Mouse (Mus musculus): ENCODE data around the gene Phactr2.

Phactr2 gene

DNA sequence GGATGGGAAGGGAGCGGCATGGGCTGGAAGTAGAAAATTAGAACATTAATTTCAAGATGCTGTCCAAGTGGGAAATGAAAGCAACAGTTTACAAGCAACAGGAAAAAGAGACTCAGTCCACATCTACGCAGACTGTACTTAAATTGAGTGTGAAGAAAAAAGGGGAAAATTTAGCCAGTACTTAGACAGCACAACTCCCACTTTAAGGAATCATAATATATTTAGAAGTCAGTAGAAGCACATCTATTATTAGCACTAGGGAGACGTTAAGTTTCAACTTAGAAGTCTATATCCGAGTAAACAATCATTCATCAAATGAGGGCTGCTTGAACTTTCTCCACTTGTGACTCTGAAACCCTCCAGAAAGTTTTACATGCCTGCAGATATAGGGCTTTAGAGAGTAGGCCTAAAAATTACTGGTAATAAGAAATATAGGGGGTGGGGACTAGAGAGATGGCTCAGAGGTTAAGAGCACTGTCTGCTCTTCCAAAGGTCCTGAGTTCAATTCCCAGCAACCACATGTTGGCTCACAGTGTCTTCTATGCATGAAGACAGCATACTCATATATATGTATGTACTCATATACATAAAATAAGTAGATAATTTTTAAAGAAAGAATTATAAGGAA, 142.7 kb downstream of the Phactr2 start:
- no peak for DNase-seq (ENCODE audit: low spot score in 2 of 2)

DNA sequence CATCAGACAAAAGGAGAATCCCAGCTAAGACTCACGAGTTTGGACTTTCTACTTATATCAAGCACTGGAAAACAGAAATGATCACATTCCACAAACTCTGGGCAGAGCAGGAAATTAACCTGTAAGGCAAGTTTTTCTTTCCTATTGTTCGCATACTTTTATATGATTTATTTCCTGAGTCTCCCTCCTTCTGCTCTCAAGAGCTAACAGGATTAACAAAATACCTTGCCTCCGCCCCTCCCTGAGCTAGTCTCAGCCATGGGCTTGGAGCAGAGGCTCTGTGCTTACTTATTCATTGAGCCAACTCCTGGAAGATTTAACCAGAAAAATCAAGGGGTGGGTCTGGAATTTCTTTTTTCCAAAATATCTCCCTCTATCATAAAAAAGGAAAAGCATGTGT, 145.6 kb downstream of the Phactr2 start:
- DNase-seq (ENCODE audit: low spot score in 2 of 2): no peak

DNA sequence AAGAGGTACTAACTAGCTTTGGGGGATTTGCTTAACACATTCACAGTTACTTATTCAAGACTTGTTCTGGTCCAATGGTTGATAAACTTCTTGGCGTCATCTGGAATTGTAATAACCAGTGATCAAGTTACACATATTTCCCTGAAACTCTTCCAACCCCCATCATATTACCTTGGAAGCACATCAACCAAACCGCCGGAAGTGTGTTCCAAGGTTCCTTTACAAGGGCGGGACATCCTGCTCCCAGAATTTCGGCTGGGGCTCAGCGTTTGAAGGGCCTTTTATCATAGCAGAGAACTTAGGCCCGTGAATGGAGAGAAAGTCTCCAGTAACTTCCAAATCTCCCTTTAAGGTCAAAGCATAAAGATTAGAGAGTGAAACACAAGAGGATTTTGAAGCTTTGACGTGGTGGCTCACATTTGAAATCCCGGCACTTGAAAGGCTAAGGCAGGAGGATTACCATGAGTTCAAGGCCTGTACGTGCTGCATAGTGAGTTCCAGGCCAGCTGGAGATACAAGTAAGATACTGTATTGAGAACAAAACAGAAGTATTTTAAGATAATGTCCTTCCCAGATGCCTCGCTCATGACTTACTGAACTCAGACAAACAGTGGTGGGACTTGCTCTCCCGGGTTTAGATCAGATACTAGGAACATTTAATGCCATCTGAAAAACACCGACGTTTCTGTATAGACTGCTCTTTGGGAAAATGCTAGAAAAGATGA, 147.9 kb downstream of the Phactr2 start:
- DNase-seq (ENCODE audit: low spot score in 2 of 2): no peak

DNA sequence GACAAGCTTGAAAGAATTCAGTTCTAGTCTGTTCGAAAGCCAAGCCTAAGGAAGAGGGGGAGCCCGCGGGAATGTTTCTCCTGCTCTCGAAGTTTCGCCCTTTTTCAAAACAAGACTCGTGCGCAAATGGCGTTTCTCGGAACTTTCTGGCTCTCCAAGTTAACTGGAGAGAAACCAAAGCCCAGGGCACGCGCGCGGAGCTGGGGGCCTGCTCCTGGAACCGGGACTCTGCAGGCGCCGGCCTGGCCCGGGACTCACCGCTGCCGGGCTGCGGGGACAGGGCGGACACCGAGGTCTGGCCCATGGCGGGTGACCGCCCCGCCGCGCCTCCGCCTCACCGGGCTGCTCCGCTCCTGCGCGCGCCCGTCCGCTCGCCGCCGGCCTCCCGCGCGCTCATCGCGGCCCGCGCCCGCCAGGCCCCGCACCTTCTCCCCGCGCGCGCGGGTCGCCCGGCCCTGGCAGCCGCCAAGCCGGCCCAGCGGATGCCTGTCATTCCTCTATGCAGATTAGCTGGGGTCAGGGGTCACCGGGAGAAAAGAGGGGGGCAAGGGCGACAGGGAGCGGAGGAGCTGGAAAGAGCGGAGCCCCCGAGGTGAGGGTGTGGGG, 150.3 kb downstream of the Phactr2 start:
- peak; percentile 49 to 63 for DNase-seq (ENCODE audit: low spot score in 2 of 2)

DNA sequence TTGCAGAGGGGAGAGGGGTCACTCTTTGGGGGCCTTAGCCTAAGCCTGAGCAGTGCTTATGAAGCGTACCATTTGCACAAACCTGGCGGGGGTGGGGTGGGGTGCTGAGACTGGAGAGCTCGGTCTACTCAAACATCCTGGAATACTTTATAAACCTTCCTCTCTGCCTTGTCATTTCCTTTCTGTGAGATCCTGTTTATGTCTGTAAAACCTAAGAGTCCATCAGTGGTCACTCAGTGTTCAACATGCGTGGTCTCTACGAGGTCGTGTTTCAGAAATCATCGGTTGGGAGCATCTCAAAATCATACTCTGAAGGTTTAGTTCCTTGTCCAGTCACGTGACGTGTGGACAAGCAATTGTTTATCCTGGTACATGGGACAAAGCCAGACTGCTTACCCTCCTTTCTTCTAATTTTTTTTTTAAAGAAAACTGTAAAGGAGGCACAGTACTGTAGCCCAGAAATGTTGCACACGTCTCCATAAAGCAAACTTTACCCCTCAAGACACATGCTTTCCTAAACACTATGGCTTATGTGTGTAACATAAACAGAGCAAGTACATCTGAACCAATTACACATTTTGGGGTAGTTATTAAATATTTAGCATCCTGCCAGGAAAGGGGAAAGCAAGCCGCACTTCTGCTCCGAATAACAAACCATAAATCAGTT, 150.9 kb downstream of the Phactr2 start:
- no peak for DNase-seq (ENCODE audit: low spot score in 2 of 2)

DNA sequence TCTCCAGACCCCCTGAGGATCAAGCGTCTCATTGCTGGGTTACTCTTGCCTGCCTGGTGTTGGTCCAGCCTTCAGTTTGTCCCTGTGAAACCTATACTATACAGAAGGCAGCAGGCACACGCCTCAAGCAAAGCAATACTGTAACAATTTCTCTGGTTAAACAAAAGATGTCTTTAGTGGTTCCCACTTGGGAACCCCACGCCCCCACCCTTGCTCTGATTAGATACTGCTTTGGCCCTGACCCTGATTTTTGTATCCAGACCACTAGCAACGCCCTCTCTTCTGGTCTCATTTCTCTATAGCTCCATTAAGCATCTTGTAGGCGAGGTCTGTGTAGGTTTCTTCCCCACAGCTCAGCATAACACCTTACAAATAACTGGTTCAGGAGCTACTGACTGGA, 159.2 kb downstream of the Phactr2 start:
- no peak for DNase-seq (ENCODE audit: low spot score in 2 of 2)

DNA sequence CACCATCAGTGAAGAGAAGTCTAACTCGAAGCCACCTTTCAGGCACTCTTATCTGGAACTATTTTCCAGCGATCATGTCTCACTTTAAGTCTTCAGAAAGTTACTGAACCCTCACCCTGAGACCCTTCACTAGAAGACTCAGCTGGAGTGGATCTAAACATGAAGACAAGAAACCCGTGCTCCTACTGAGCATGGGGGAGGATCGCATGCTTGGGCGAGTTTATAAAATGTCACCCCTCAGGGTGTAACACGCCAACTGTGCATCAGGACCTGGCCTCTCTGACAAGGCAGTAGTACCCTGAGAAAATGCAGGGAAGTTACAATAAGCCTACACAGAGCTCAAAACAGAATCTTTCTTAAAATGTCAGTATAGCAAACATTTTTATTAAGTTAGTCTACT, 161.6 kb downstream of the Phactr2 start:
- DNase-seq (ENCODE audit: low spot score in 2 of 2): no peak

DNA sequence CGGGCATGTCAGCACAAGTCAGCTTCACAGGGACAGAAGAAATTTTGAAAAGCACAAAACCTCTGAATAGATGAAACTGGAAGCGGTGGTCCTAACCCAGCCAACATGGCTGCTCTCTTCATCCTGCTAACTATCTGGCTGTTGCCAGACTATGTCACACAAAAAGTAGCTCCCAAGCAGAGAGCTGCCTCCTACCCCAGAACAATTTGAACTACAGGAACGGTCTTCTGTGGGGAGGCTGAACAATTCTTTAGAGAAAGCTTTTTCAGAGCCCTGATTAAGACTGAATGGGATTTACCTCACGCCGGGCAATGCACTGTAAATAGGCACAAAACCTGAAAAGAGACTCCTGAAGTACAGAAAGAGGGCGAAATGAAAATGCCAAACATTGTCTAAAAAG, 162.6 kb downstream of the Phactr2 start:
- no peak for DNase-seq (ENCODE audit: low spot score in 2 of 2)

DNA sequence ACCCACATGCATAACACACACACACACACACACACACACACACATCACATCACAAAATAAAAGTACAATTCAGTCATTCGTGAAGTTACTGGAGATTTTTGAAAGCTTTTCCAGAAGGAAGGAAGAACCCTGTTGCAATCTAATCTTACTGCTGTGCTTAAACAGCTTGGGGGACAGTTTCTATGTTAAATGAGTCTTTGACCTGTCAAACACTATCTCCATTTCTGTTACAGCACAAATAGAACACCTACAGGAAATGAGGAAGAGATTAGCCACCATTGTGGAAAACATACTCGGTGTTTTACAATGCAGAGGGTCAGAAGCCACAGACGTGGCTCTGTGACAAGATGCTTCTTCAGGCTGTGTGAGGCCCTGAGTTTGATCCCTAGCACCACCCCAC, 164.1 kb downstream of the Phactr2 start:
- DNase-seq (ENCODE audit: low spot score in 2 of 2): no peak

DNA sequence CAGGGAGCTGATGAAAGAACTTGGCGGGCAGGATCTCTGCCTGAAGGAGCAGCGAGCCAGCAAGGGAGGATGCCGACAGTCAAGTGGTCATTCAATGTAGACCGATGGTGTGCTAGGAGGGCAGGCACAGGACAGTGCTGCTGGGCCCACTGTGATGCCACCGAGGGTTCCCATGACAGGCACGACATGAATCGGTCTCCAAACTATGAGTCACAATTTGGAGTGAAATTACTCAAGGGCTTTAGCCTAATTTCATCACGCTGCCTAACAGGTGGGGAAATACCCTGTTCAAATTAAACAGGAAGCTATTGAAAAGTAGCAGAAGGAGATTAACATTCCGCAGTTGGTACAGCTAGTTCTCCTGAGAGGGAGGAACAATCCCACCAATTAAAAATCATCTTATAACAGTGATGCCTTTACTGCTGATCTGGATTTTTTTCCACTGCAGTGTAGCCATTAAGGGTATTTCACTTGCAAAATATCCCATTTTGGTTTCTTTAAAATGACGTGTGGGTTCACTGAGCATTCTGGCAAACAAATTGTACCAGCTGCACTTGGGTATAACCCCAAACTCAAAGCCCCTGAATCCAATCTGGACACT, 169.5 kb downstream of the Phactr2 start:
- DNase-seq (ENCODE audit: low spot score in 2 of 2): no peak

GRCm38 (mm10) chr10:13303271-13304265, 170.6 kb downstream of the Phactr2 start:
- no peak for DNase-seq (ENCODE audit: low spot score in 2 of 2)

GRCm38 (mm10) chr10:13300601-13301000, 173.6 kb downstream of the Phactr2 start:
- peak in 1 of 2 experiments; percentile 13 for DNase-seq (ENCODE audit: low spot score in 2 of 2)

DNA sequence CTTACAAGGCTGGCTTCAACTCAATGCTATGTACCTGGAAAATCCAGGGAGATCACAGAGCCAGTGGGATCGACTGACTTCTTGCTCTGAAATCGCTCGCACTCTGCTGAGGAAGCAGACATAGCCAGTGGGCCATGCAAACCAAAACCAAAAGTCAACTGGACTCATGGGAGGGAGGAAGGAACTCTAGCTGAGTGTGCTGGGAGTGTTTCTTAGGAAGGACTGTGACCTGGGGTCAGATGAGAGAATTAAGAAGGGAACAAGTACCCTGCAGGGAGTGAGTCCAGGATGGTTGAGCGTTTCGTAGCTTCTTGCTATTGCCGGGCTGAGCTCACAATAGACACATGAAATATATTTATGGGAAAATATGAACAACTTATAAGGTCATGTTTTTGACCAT, 174.0 kb downstream of the Phactr2 start:
- no peak for DNase-seq (ENCODE audit: low spot score in 2 of 2)

- DNase-seq (ENCODE audit: low spot score in 2 of 2): no peak
Observed at GRCm38 (mm10) chr10:13294886-13295285, 179.3 kb downstream of the Phactr2 start.

GRCm38 (mm10) chr10:13292026-13292425, 182.2 kb downstream of the Phactr2 start:
- DNase-seq (ENCODE audit: low spot score in 2 of 2): no peak

GRCm38 (mm10) chr10:13289252-13289961, 184.8 kb downstream of the Phactr2 start:
- DNase-seq (ENCODE audit: low spot score in 2 of 2): no peak

GRCm38 (mm10) chr10:13288296-13288695, 185.9 kb downstream of the Phactr2 start:
- no peak for DNase-seq (ENCODE audit: low spot score in 2 of 2)

GRCm38 (mm10) chr10:13283441-13283840, 190.8 kb downstream of the Phactr2 start:
- no peak for DNase-seq (ENCODE audit: low spot score in 2 of 2)

- DNase-seq (ENCODE audit: low spot score in 2 of 2): no peak
Observed at GRCm38 (mm10) chr10:13280298-13280853, 193.8 kb downstream of the Phactr2 start.

- DNase-seq (ENCODE audit: low spot score in 2 of 2): no peak
Observed at GRCm38 (mm10) chr10:13276298-13276697, 197.9 kb downstream of the Phactr2 start.
